Mouse (Mus musculus) CH12.LX (cell line): ENCODE data around the gene Ppp1r16b.

Experiments used
- CTCF ChIP-seq, 2 experiments: IDR thresholded peaks in 1 of 2; conservative IDR thresholded peaks in 1 of 2; 2 replicates each; pipeline ENCODE4 v1.5.1; 2011 to 2012; ENCODE audit warnings: low read depth in 2 of 2, low read length in 2 of 2, improper control_type of control experiment in 1 of 2, inconsistent platforms in 1 of 2, mild to moderate bottlenecking in 1 of 2, moderate library complexity in 1 of 2
- E2F4 ChIP-seq: IDR thresholded peaks from 2 replicates; pipeline ENCODE4 v1.6.1; 2011; ENCODE audit warnings: low read depth, low read length, improper control_type of control experiment; ENCODE audit not compliant: insufficient replicate concordance
- EP300 ChIP-seq: IDR thresholded peaks from 2 replicates; pipeline ENCODE4 v1.6.1; 2011; ENCODE audit warnings: low read length, improper control_type of control experiment
- GABPA ChIP-seq: IDR thresholded peaks from 2 replicates; pipeline ENCODE4 v1.6.1; 2012; ENCODE audit warnings: low read depth, low read length, improper control_type of control experiment, inconsistent platforms; ENCODE audit not compliant: insufficient replicate concordance
- HCFC1 ChIP-seq: IDR thresholded peaks from 2 replicates; pipeline ENCODE4 v1.6.1; 2012; ENCODE audit warnings: low read depth, mild to moderate bottlenecking, inconsistent platforms, low read length, improper control_type of control experiment
- MAX ChIP-seq: IDR thresholded peaks from 2 replicates; pipeline ENCODE4 v1.6.1; 2011; ENCODE audit warnings: low read length, improper control_type of control experiment
- MEF2A ChIP-seq: IDR thresholded peaks from 2 replicates; pipeline ENCODE4 v1.6.1; 2014; ENCODE audit warnings: low read depth, mild to moderate bottlenecking, inconsistent platforms, low read length, improper control_type of control experiment, borderline replicate concordance
- MYC ChIP-seq: IDR thresholded peaks from 2 replicates; pipeline ENCODE4 v1.6.1; 2011; ENCODE audit warnings: low read depth, mild to moderate bottlenecking, improper control_type of control experiment, low read length
- POLR2A ChIP-seq: IDR thresholded peaks from 2 replicates; pipeline ENCODE4 v1.6.1; 2011; ENCODE audit warnings: low read depth, mild to moderate bottlenecking, improper control_type of control experiment, low read length
- UBTF ChIP-seq: IDR thresholded peaks from 2 replicates; pipeline ENCODE4 v1.6.1; 2012; ENCODE audit warnings: low read depth, mild to moderate bottlenecking, inconsistent platforms, low read length, improper control_type of control experiment, moderate library complexity
- USF1 ChIP-seq: IDR thresholded peaks from 2 replicates; pipeline ENCODE4 v1.6.1; 2014; ENCODE audit warnings: low read depth, mild to moderate bottlenecking, inconsistent platforms, low read length, improper control_type of control experiment
- ZNF384 ChIP-seq: IDR thresholded peaks from 2 replicates; pipeline ENCODE4 v1.6.1; 2012; ENCODE audit warnings: low read depth, low read length, improper control_type of control experiment, inconsistent platforms

GRCm38 (mm10) chr2:158772808-158773207, 107.6 kb downstream of the Ppp1r16b start:
- TF ChIP-seq ZNF384, result no peak
- no peak for TF ChIP-seq EP300
- no peak for TF ChIP-seq CTCF (conservative IDR thresholded peaks at IDR 0.05 in 1 of 2, IDR thresholded peaks at IDR 0.05 in 1 of 2; ENCODE audit: low read depth in 2 of 2, low read length in 2 of 2)
- TF ChIP-seq MYC, result no peak
- TF ChIP-seq USF1, result no peak
- TF ChIP-seq POLR2A, result no peak
- TF ChIP-seq MAX, result no peak
- no peak for TF ChIP-seq GABPA
- TF ChIP-seq UBTF, result no peak
- no peak for TF ChIP-seq HCFC1
- TF ChIP-seq MEF2A, result no peak
- TF ChIP-seq E2F4, result no peak
